Mouse (Mus musculus): ENCODE data around the gene Itgb3. TPM values are rescaled to one million over a fixed set of nuclear protein-coding genes. Genes with fewer than 3 reads are reported as not detected.
A peak's percentile ranks its signal among the peaks of the same experiment; 100 is the strongest.

Gene Itgb3
- 2.1 and 2.6 TPM in 2 replicates for polyA plus RNA-seq (2014; fragmentation: Nextera tagmentation; extraction: Ambion mirVana)

DNA sequence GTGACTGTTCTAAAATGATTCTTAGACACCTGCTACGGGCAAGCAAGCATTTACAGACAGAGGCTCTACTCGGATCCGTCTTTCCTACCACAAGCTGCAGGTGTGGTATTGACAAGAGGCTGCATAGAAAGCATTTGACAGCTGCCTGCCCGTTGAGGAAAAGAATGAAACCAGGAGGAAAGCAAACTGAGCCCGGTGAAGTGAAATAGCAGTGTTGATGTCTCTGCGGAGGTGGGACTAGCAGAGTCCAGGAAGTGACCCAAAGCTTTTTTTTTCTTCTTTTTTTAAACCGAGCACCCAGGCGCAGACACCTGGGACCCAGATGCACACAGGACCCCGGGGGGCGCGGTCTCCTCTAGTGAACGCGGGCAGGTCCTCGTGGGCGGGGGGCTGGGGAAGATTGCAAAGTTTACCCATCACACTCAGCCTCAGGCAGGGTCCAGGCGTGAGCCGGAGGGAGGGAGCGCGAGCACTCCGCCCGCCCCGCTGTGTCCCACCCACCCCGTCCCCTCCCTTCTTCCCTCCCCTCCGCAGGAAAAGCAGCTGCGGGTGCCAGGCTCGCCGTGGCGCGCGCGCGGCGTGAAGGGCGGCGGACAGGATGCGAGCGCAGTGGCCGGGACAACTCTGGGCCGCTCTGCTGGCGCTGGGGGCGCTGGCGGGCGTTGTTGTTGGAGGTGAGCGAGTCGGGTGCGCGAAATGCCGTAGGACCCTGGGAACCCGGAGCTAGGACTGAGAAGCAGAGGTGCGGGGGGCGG is at the start of gene Itgb3:
Gene Itgb3, plus strand, starts transcription at position 510 of the 755 bp plus-strand sequence.
- Histone ChIP-seq H3K27me3 (replicated peaks; ENCODE audit: control insufficient read depth, insufficient read depth, low read length) (peaks cover 15% of the 10 kb centered on the region), H3K9ac (ENCODE audit: low read depth, low read length) (peak within 1 kb of the TSS; percentile 66), H3K4me2 (ENCODE audit: low read depth, low read length) (peak within 1 kb of the TSS; percentile 90), H3K4me3 (ENCODE audit: low read depth, low read length) (peak within 1 kb of the TSS; percentile 55), H3K4me1 (ENCODE audit: control insufficient read depth, insufficient read depth, low read length) (peaks cover 4% of the 10 kb centered on the region; the same call in 1 of the 2 replicates), H3K27ac (replicated peaks; ENCODE audit: low read depth, low read length) (no peak within 1 kb of the TSS; the same call in 1 of the 2 replicates), H3K36me3 (ENCODE audit: control insufficient read depth, insufficient read depth, low read length) (no peaks in the 10 kb centered on the region), H3K9me3 (ENCODE audit: control insufficient read depth, low read length) (no peaks in the 10 kb centered on the region)
- peak; percentile 82 for DNase-seq (ENCODE audit: low spot score)
- ATAC-seq (ENCODE audit: low read depth) = peak; percentile 87
- under 1% methylated on average over 23 of the region's 51 CpGs for WGBS

DNA sequence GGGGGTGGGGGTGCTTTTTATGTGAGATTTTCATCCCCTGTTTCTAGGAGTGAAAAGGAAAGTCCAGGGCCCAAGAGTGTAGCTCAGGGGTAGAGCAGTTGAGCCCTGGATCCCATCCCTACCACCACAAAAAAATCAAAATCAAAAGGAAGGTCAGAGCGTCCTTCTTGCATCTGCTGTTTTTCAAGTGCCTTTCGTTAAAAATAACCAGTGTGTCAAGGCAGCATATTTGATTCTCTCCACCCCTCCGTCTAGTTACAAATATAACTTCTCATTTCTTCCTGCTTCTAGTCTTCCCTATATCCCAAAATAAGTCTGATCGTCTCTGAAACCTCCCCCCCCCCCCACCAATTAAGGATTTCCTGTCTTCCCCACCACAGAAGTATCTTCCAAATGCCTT is 49.7 kb upstream of the Itgb3 start:
- Histone ChIP-seq H3K27ac (replicated peaks; ENCODE audit: low read depth, low read length) (no peak overlapping the region), H3K9me3 (ENCODE audit: control insufficient read depth, low read length) (no peaks in the 10 kb centered on the region), H3K4me3 (ENCODE audit: low read depth, low read length) (no peak overlapping the region), H3K4me2 (ENCODE audit: low read depth, low read length) (no peak overlapping the region), H3K9ac (ENCODE audit: low read depth, low read length) (no peak overlapping the region), H3K4me1 (ENCODE audit: control insufficient read depth, insufficient read depth, low read length) (no peaks in the 10 kb centered on the region), H3K27me3 (replicated peaks; ENCODE audit: control insufficient read depth, insufficient read depth, low read length) (no peaks in the 10 kb centered on the region), H3K36me3 (ENCODE audit: control insufficient read depth, insufficient read depth, low read length) (no peaks in the 10 kb centered on the region)
- 61% methylated on average over 4 of the region's 4 CpGs for WGBS
- ATAC-seq (ENCODE audit: low read depth) (no peak), DNase-seq (ENCODE audit: low spot score) (no peak)

DNA sequence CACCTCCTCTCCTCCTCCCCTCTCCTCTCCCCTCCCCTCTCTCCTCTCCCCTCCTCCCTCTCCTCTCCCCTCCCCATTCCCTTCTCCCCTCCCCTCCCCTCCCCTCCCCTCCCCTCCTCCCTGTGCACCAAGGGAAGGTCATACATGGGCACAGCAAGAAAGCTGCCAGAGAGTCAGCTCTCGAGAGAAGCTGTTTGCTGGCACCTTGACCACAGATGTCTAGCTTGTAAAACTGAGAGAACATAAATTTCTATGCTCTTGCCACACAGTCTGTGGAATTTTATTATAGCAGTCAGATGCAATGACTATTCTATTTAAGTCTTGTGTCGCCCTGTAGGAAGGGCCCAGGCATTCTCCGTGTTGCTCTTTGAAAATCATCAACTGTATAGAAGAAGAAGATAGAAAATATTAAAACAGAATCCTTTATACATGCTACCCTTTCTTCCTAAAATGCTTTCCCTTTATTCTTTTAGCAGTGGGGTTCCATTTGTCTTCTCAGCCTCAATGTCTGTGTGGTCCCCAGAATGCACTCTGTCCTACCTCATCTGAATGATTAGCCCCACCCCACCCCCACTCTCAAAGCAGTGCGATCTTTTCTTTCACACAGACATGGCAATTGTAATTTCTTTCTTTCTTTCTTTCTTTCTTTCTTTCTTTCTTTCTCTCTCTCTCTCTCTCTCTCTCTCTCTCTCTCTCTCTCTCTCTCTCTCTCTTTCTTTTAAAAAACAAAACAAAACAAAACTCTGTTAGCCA is 49.0 kb upstream of the Itgb3 start:
- Histone ChIP-seq H3K4me1 (ENCODE audit: control insufficient read depth, insufficient read depth, low read length) (no peaks in the 10 kb centered on the region), H3K36me3 (ENCODE audit: control insufficient read depth, insufficient read depth, low read length) (no peaks in the 10 kb centered on the region), H3K27ac (replicated peaks; ENCODE audit: low read depth, low read length) (no peak overlapping the region), H3K9me3 (ENCODE audit: control insufficient read depth, low read length) (no peaks in the 10 kb centered on the region), H3K4me3 (ENCODE audit: low read depth, low read length) (no peak overlapping the region), H3K9ac (ENCODE audit: low read depth, low read length) (no peak overlapping the region), H3K4me2 (ENCODE audit: low read depth, low read length) (no peak overlapping the region), H3K27me3 (replicated peaks; ENCODE audit: control insufficient read depth, insufficient read depth, low read length) (no peaks in the 10 kb centered on the region)
- WGBS = 54% methylated on average over 4 of the region's 4 CpGs
- ATAC-seq (ENCODE audit: low read depth) = no peak
- DNase-seq (ENCODE audit: low spot score) = no peak

DNA sequence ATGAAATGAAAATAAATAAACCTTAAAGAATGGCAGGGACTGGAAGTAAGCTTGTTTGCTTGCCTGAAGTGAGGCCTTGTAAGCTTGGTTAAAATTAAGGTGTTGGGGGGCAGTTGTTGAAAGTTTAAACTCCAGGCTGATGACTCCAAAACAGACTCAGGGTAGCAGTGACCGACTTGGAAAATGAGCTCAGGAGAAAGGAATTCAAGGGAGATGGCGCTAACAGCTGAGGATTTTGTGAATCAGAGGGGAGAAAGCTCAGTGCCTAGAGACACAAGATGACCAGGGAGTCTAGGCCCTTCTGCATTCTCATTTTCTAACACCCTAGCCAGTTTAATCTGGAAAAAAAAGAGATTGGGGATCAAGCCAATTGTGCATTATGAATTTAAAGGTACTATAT is 46.8 kb upstream of the Itgb3 start:
- 43% methylated on average over 2 of the region's 2 CpGs for WGBS
- no peak for ATAC-seq (ENCODE audit: low read depth)

DNA sequence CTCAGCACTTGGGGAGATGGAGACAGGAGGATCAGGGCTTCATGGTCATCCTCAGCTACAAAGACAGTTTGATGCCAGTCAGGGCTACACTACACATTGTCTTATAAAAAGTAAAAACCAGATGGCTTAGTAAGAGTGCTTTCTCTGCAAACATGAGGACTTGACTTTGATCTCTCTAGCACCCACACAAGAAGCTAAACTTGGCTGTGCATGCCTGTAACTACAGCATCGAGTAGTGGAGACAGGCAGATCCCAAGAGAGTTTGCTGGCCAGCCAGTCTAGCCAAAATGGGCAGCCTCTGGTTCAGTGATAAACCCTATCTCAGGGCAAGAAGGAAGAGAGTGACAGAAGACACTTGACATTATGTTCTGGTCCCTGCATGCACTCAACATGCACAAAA is 44.3 kb upstream of the Itgb3 start:
- Histone ChIP-seq H3K4me1 (ENCODE audit: control insufficient read depth, insufficient read depth, low read length) (peaks cover 4% of the 10 kb centered on the region; the same call in 1 of the 2 replicates), H3K27me3 (replicated peaks; ENCODE audit: control insufficient read depth, insufficient read depth, low read length) (no peaks in the 10 kb centered on the region), H3K27ac (replicated peaks; ENCODE audit: low read depth, low read length) (no peak overlapping the region), H3K9ac (ENCODE audit: low read depth, low read length) (no peak overlapping the region), H3K4me2 (ENCODE audit: low read depth, low read length) (no peak overlapping the region), H3K4me3 (ENCODE audit: low read depth, low read length) (no peak overlapping the region), H3K9me3 (ENCODE audit: control insufficient read depth, low read length) (no peaks in the 10 kb centered on the region), H3K36me3 (ENCODE audit: control insufficient read depth, insufficient read depth, low read length) (no peaks in the 10 kb centered on the region)
- ATAC-seq (ENCODE audit: low read depth) (no peak), DNase-seq (ENCODE audit: low spot score) (no peak)
- WGBS = 46% methylated on average over 1 of the region's 1 CpGs

More for the DNA sequence above, 46.8 kb upstream of the Itgb3 start:
- Histone ChIP-seq H3K4me2 (ENCODE audit: low read depth, low read length) (no peak overlapping the region), H3K27me3 (replicated peaks; ENCODE audit: control insufficient read depth, insufficient read depth, low read length) (no peaks in the 10 kb centered on the region), H3K27ac (replicated peaks; ENCODE audit: low read depth, low read length) (no peak overlapping the region), H3K4me1 (ENCODE audit: control insufficient read depth, insufficient read depth, low read length) (peaks cover under 1% of the 10 kb centered on the region; the same call in 1 of the 2 replicates), H3K9me3 (ENCODE audit: control insufficient read depth, low read length) (no peaks in the 10 kb centered on the region), H3K9ac (ENCODE audit: low read depth, low read length) (no peak overlapping the region), H3K4me3 (ENCODE audit: low read depth, low read length) (no peak overlapping the region), H3K36me3 (ENCODE audit: control insufficient read depth, insufficient read depth, low read length) (no peaks in the 10 kb centered on the region)
- DNase-seq (ENCODE audit: low spot score) = no peak

DNA sequence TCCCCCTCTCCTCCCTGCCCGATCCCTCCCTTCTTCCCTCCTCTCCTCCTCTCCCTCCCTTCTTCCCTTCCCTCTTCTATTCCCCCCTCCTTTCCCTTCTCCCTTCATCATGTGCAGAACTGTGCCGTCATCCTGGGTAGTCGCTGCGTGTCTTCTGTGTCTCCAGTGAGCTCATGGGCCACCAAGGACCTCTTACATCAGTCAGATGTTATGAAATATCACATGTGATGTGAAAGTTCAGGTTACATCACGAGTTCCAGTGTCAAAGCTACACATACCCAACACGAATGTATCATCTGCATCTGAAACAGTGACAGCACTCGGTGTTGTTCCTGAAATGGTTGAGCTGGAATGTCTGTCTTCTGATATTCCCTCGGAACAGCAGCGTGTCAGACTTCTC is 42.6 kb upstream of the Itgb3 start:
- Histone ChIP-seq H3K36me3 (ENCODE audit: control insufficient read depth, insufficient read depth, low read length) (no peaks in the 10 kb centered on the region), H3K4me1 (ENCODE audit: control insufficient read depth, insufficient read depth, low read length) (peaks cover 4% of the 10 kb centered on the region; the same call in 1 of the 2 replicates), H3K27ac (replicated peaks; ENCODE audit: low read depth, low read length) (no peak overlapping the region), H3K9ac (ENCODE audit: low read depth, low read length) (no peak overlapping the region), H3K4me3 (ENCODE audit: low read depth, low read length) (no peak overlapping the region), H3K27me3 (replicated peaks; ENCODE audit: control insufficient read depth, insufficient read depth, low read length) (no peaks in the 10 kb centered on the region), H3K9me3 (ENCODE audit: control insufficient read depth, low read length) (peaks cover 4% of the 10 kb centered on the region; the same call in 1 of the 2 replicates), H3K4me2 (ENCODE audit: low read depth, low read length) (no peak overlapping the region)
- DNase-seq (ENCODE audit: low spot score) (no peak), ATAC-seq (ENCODE audit: low read depth) (no peak)
- 76% methylated on average over 9 of the region's 9 CpGs for WGBS

DNA sequence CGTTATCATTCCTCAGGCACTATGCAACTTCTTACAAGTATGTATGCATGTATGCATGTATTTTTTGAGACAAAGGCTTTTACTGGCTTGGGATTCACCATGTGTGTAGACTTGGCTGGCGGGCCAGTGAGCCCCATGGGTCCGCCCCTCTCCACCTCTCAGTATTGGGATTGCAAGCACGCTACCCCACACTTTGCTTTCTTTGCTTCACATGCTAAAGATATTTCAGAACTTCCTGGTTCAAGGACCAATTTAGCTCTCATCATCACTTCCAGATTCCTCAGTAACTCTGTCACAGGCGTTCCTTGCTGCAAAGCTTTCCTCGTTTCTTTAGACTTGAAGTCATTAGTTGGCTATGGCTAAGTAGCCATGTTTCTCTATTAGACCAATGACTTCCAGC is 41.7 kb upstream of the Itgb3 start:
- no peaks in the 10 kb centered on the region for H3K27me3 ChIP-seq (replicated peaks; ENCODE audit: control insufficient read depth, insufficient read depth, low read length)
- no peak overlapping the region for H3K4me2 ChIP-seq (ENCODE audit: low read depth, low read length)
- WGBS = 57% methylated on average over 6 of the region's 6 CpGs
- ATAC-seq (ENCODE audit: low read depth) (no peak), DNase-seq (ENCODE audit: low spot score) (no peak)
- peaks cover 4% of the 10 kb centered on the region; the same call in 1 of the 2 replicates for H3K4me1 ChIP-seq (ENCODE audit: control insufficient read depth, insufficient read depth, low read length)
- H3K9ac ChIP-seq (ENCODE audit: low read depth, low read length) = no peak overlapping the region
- no peak overlapping the region for H3K27ac ChIP-seq (replicated peaks; ENCODE audit: low read depth, low read length)
- H3K4me3 ChIP-seq (ENCODE audit: low read depth, low read length) = no peak overlapping the region
- H3K36me3 ChIP-seq (ENCODE audit: control insufficient read depth, insufficient read depth, low read length) = no peaks in the 10 kb centered on the region
- peaks cover 4% of the 10 kb centered on the region; the same call in 1 of the 2 replicates for H3K9me3 ChIP-seq (ENCODE audit: control insufficient read depth, low read length)

DNA sequence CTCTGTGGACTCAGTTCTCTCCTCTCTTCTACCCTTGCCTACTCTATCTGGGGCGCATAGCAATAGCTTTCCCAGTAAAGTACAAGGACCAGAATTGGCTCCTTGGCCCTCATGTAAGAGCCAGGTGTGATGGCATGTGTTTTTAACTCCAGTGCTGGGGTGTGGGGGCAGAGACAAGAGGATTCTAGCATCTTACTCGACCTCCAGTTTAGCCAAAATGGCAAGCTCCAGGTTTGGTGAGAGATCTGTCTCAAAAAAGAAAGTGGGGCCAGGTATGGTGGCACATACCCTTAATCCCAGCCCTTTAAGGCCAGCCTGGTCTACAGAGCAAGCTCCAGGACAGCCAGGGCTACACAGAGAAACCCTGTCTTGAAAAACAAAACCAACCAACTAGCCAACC is 41.0 kb upstream of the Itgb3 start:
- 75% methylated on average over 2 of the region's 2 CpGs for WGBS
- peaks cover 4% of the 10 kb centered on the region; the same call in 1 of the 2 replicates for H3K4me1 ChIP-seq (ENCODE audit: control insufficient read depth, insufficient read depth, low read length)
- peaks cover 4% of the 10 kb centered on the region; the same call in 1 of the 2 replicates for H3K9me3 ChIP-seq (ENCODE audit: control insufficient read depth, low read length)
- H3K4me2 ChIP-seq (ENCODE audit: low read depth, low read length) = no peak overlapping the region
- peaks cover under 1% of the 10 kb centered on the region; the same call in 1 of the 2 replicates for H3K27me3 ChIP-seq (replicated peaks; ENCODE audit: control insufficient read depth, insufficient read depth, low read length)
- H3K9ac ChIP-seq (ENCODE audit: low read depth, low read length) = no peak overlapping the region
- no peaks in the 10 kb centered on the region for H3K36me3 ChIP-seq (ENCODE audit: control insufficient read depth, insufficient read depth, low read length)
- DNase-seq (ENCODE audit: low spot score) = no peak
- H3K4me3 ChIP-seq (ENCODE audit: low read depth, low read length) = no peak overlapping the region
- ATAC-seq (ENCODE audit: low read depth) = no peak
- H3K27ac ChIP-seq (replicated peaks; ENCODE audit: low read depth, low read length) = no peak overlapping the region
